Mouse (Mus musculus): Measurements from ENCODE around the gene Olfml2b.

- TF ChIP-seq CHD2 (IDR thresholded peaks at IDR 0.05; ENCODE audit: low read depth, low read length) (no peak), MAFK (IDR thresholded peaks at IDR 0.05; ENCODE audit: insufficient read depth, low read depth, low read length) (no peak), ZC3H11A (IDR thresholded peaks at IDR 0.05; ENCODE audit: borderline replicate concordance, low read depth, low read length) (no peak)
These were observed 50.5 kb downstream of the Olfml2b start for GRCm38 (mm10) chr1:170694821-170695291.

Data from ES-E14 (cell line).